Mouse (Mus musculus): Measurements from ENCODE around the gene Notch1. TPM values are rescaled to one million over a fixed set of nuclear protein-coding genes. Genes with fewer than 3 reads are reported as not detected.

The Notch1 gene
- polyA plus RNA-seq, 1 experiment from 2014 or later: 66.8 TPM

DNA sequence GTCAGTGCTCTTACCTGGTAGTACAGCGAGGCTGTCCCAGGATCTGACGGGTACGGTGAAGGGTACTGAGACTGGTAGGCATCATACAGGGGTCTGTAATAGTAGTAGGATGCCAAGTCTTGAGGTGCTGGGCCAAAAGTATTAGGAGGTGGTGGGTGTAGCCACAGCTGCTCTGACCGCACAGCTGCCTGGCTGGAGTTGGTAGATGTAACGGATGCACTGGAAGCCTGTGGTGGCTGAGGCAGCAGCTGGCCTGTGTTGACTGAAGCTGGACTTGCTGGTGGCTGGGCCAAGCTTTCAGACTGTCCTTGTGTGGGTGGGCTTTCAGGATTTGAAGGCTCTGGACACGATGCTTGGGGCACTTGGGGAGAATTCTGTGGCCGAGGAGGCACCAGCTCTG lies 78.1 kb downstream of the Notch1 start:
- WGBS: 85% methylated on average over 7 of the region's 7 CpGs

DNA sequence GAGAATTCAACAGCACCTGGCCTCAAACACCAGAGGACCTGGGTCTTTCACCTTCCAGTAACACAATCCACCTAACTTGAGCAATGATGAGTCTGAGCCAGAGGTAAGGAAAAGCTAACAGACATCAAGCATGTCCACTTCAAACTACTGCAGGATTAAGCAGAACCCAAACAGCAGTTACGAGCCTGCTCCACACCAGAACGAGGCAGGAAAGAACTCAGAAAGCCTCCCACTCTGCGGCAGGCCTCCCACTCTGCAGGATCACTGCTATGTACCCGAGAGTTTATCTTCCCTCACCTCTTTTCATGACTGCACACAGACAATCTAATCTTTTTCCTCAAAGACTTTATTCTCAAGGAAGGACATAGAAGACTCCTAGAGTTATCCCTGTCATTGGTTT lies 79.2 kb downstream of the Notch1 start:
- peaks cover 11% of the 10 kb centered on the region for H3K36me3 ChIP-seq (ENCODE audit: control insufficient read depth, insufficient read depth, low read length)
- no peaks in the 10 kb centered on the region for H3K9me3 ChIP-seq (ENCODE audit: control insufficient read depth, low read length)
- ATAC-seq (ENCODE audit: low FRiP score): no peak
- no peaks in the 10 kb centered on the region for H3K27me3 ChIP-seq (ENCODE audit: control insufficient read depth, insufficient read depth, low read length)
- H3K4me3 ChIP-seq (ENCODE audit: low read depth, low read length): no peak overlapping the region
- H3K4me1 ChIP-seq (replicated peaks; ENCODE audit: control insufficient read depth, insufficient read depth, low read length): no peaks in the 10 kb centered on the region
- no peak overlapping the region for H3K27ac ChIP-seq (ENCODE audit: low read depth, low read length)
- 89% methylated on average over 4 of the region's 4 CpGs for WGBS
- no peak overlapping the region for H3K9ac ChIP-seq (ENCODE audit: low read depth, low read length)
- H3K4me2 ChIP-seq (replicated peaks; ENCODE audit: low read depth, low read length): no peak overlapping the region
- no peak for DNase-seq (ENCODE audit: low spot score)

More for the DNA sequence above, 78.1 kb downstream of the Notch1 start:
- Histone ChIP-seq H3K27me3 (ENCODE audit: control insufficient read depth, insufficient read depth, low read length) (no peaks in the 10 kb centered on the region), H3K4me2 (replicated peaks; ENCODE audit: low read depth, low read length) (no peak overlapping the region), H3K4me3 (ENCODE audit: low read depth, low read length) (no peak overlapping the region), H3K4me1 (replicated peaks; ENCODE audit: control insufficient read depth, insufficient read depth, low read length) (no peaks in the 10 kb centered on the region; the same call in 1 of the 2 replicates), H3K36me3 (ENCODE audit: control insufficient read depth, insufficient read depth, low read length) (peaks cover 11% of the 10 kb centered on the region), H3K27ac (ENCODE audit: low read depth, low read length) (no peak overlapping the region), H3K9ac (ENCODE audit: low read depth, low read length) (no peak overlapping the region), H3K9me3 (ENCODE audit: control insufficient read depth, low read length) (no peaks in the 10 kb centered on the region)
- ATAC-seq (ENCODE audit: low FRiP score) (no peak), DNase-seq (ENCODE audit: low spot score) (no peak)

DNA sequence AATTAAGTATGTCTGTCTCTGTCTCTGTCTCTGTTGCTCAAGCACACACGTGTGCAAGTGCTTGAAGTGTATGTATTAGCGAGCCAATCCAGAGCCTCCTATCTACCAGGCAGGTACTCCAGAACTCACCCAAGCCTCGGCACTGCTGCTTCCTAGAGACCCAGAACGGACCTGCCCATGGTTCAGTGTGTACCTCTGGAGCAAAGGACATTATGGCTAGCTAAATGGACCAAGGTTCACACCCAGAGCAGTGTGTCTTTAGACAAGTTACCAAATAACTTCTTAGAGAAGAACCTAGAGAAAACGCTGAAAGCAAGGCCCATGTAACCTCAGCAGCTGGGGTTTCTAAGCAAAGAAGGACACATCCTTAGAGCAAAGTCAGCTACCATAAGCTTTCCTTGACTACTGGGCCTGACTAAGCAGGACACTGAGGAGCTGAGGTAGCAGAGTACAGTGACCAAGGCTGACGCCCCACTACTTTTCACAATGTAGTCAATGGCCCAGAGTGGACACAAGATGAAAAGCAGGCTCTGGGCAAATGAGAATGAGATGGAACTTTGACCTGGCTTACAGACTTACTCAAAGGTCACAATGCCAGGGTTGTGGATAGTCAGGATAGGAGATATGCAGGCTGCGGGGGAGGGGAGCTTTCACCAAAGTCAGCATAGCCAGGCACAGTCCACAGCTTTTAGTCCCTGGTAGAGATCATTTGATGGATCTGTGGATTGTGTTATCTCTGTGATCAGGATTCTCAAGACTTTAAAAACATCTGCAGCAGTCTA lies 81.5 kb downstream of the Notch1 start:
- no peak for ATAC-seq (ENCODE audit: low FRiP score)
- no peak overlapping the region for H3K4me3 ChIP-seq (ENCODE audit: low read depth, low read length)
- no peak overlapping the region for H3K4me2 ChIP-seq (replicated peaks; ENCODE audit: low read depth, low read length)
- no peak overlapping the region for H3K27ac ChIP-seq (ENCODE audit: low read depth, low read length)
- H3K27me3 ChIP-seq (ENCODE audit: control insufficient read depth, insufficient read depth, low read length): no peaks in the 10 kb centered on the region
- H3K9ac ChIP-seq (ENCODE audit: low read depth, low read length): no peak overlapping the region
- H3K9me3 ChIP-seq (ENCODE audit: control insufficient read depth, low read length): no peaks in the 10 kb centered on the region
- no peak for DNase-seq (ENCODE audit: low spot score)
- H3K4me1 ChIP-seq (replicated peaks; ENCODE audit: control insufficient read depth, insufficient read depth, low read length): no peaks in the 10 kb centered on the region
- 89% methylated on average over 7 of the region's 7 CpGs for WGBS
- H3K36me3 ChIP-seq (ENCODE audit: control insufficient read depth, insufficient read depth, low read length): peaks cover 9% of the 10 kb centered on the region; the same call in 1 of the 2 replicates

DNA sequence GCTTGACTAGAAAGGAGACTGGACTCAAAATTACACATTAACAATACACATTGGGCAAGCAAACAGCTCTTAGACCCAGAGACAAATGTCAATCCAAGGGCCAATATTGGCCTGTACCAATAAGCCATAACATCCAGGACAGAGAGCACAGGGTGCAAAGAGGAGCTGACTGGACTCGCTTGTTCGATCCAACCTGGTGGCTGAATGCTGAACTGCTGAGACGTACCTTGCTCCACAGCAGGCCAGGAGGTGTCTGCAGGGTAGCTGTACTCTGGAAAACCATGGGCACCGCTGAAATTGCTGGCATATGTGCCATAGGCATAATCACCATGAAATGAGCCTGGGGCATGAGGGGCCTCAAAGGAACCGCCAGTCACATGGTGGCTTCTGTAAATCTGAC lies 86.6 kb downstream of the Notch1 start:
- Histone ChIP-seq H3K4me3 (ENCODE audit: low read depth, low read length) (no peak overlapping the region), H3K4me2 (replicated peaks; ENCODE audit: low read depth, low read length) (no peak overlapping the region), H3K9ac (ENCODE audit: low read depth, low read length) (no peak overlapping the region), H3K4me1 (replicated peaks; ENCODE audit: control insufficient read depth, insufficient read depth, low read length) (no peaks in the 10 kb centered on the region), H3K36me3 (ENCODE audit: control insufficient read depth, insufficient read depth, low read length) (peaks cover 30% of the 10 kb centered on the region), H3K9me3 (ENCODE audit: control insufficient read depth, low read length) (no peaks in the 10 kb centered on the region), H3K27ac (ENCODE audit: low read depth, low read length) (no peak overlapping the region), H3K27me3 (ENCODE audit: control insufficient read depth, insufficient read depth, low read length) (no peaks in the 10 kb centered on the region)
- 93% methylated on average over 5 of the region's 5 CpGs for WGBS
- DNase-seq (ENCODE audit: low spot score) (no peak), ATAC-seq (ENCODE audit: low FRiP score) (no peak)

DNA sequence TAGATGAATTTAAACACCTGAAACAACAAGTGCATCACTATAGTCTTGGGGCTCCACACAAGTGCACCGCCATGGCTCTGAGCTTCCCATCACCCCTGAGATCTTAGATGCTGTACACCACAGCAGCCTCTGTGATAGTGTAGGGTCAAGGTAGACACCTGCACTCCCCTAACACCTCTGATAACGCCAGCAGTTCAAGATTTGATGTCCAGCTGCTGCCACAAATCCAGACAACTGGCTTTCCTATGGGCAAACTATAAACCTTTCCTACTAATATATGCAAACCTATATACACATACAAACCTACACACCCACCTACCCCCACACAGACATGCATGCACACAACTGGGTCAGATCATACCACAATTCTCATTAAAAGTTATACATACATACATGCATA lies 91.9 kb downstream of the Notch1 start:
- DNase-seq (ENCODE audit: low spot score) (no peak), ATAC-seq (ENCODE audit: low FRiP score) (no peak)
- H3K27ac ChIP-seq (ENCODE audit: low read depth, low read length): no peak overlapping the region
- peaks cover 39% of the 10 kb centered on the region for H3K36me3 ChIP-seq (ENCODE audit: control insufficient read depth, insufficient read depth, low read length)
- no peaks in the 10 kb centered on the region for H3K4me1 ChIP-seq (replicated peaks; ENCODE audit: control insufficient read depth, insufficient read depth, low read length)
- no peak overlapping the region for H3K9ac ChIP-seq (ENCODE audit: low read depth, low read length)
- WGBS: 93% methylated on average over 2 of the region's 2 CpGs
- H3K27me3 ChIP-seq (ENCODE audit: control insufficient read depth, insufficient read depth, low read length): no peaks in the 10 kb centered on the region
- H3K4me2 ChIP-seq (replicated peaks; ENCODE audit: low read depth, low read length): no peak overlapping the region
- no peak overlapping the region for H3K4me3 ChIP-seq (ENCODE audit: low read depth, low read length)
- no peaks in the 10 kb centered on the region for H3K9me3 ChIP-seq (ENCODE audit: control insufficient read depth, low read length)

DNA sequence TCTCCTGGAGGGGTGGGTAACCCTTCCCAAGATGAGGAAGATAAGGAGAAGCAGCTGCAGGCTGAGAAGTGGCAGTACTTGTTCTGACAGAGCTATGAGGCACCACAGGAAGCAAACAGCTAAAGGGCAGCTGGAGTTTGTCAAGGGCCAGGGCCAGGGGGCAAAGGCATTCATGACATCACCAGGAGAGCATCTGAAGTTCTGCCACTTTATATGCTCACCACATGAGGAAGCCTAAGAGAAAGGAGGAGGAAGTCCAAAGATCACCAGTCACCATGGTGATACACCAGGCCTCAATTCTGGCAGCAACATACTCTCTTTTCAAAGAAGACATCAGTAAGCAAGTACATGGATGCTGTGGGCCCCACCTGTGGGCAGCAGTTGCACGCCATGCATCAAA lies 93.4 kb downstream of the Notch1 start:
- 96% methylated on average over 1 of the region's 1 CpGs for WGBS
- no peak for DNase-seq (ENCODE audit: low spot score)
- no peak overlapping the region for H3K4me3 ChIP-seq (ENCODE audit: low read depth, low read length)
- H3K36me3 ChIP-seq (ENCODE audit: control insufficient read depth, insufficient read depth, low read length): peaks cover 35% of the 10 kb centered on the region
- H3K9ac ChIP-seq (ENCODE audit: low read depth, low read length): no peak overlapping the region
- no peaks in the 10 kb centered on the region for H3K27me3 ChIP-seq (ENCODE audit: control insufficient read depth, insufficient read depth, low read length)
- H3K4me2 ChIP-seq (replicated peaks; ENCODE audit: low read depth, low read length): no peak overlapping the region
- no peaks in the 10 kb centered on the region for H3K9me3 ChIP-seq (ENCODE audit: control insufficient read depth, low read length)
- no peak overlapping the region for H3K27ac ChIP-seq (ENCODE audit: low read depth, low read length)
- ATAC-seq (ENCODE audit: low FRiP score): no peak
- no peaks in the 10 kb centered on the region for H3K4me1 ChIP-seq (replicated peaks; ENCODE audit: control insufficient read depth, insufficient read depth, low read length)

DNA sequence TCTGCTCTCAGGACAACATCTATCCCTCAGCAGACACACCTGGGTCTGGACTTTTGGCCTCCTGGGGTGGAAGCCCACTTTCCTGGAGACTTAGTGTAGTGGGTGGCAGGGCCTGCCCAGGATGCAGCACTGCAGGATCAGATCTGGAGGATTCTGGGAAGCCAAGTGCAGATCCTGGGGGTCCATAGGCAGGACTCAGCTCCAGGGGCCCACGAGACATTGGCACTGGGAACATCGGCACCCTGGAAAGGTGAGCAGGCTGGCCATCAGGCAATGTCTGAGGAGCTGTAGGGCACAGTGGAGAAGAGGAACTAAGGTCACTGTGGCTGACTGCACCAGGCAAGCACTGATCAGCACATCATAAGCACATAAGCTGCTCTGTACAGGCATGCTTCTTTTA lies 94.5 kb downstream of the Notch1 start:
- Histone ChIP-seq H3K4me2 (replicated peaks; ENCODE audit: low read depth, low read length) (no peak overlapping the region), H3K36me3 (ENCODE audit: control insufficient read depth, insufficient read depth, low read length) (peaks cover 27% of the 10 kb centered on the region), H3K27ac (ENCODE audit: low read depth, low read length) (no peak overlapping the region), H3K4me1 (replicated peaks; ENCODE audit: control insufficient read depth, insufficient read depth, low read length) (no peaks in the 10 kb centered on the region), H3K27me3 (ENCODE audit: control insufficient read depth, insufficient read depth, low read length) (no peaks in the 10 kb centered on the region), H3K4me3 (ENCODE audit: low read depth, low read length) (no peak overlapping the region), H3K9ac (ENCODE audit: low read depth, low read length) (no peak overlapping the region), H3K9me3 (ENCODE audit: control insufficient read depth, low read length) (no peaks in the 10 kb centered on the region)
- WGBS: 87% methylated on average over 2 of the region's 2 CpGs
- DNase-seq (ENCODE audit: low spot score) (no peak), ATAC-seq (ENCODE audit: low FRiP score) (no peak)

DNA sequence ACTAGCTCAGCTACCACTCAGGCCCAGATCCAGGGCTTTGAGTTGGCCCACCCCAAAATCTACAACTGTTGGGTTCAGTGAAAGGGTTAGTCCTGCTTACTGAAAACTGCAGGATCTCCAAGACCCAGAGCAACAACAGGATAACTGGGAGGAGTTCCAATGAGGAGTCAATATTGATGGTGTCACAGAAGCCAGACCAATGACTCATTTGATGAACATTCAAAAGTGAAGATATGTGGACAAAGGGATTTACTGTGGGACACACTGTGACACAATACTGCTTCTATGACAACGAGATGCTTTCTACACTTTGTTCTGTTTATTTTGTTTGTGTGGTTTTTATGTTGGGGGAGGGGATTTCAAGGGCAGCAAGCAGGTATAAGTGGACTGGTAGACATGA lies 98.3 kb downstream of the Notch1 start:
- WGBS: 88% methylated on average over 1 of the region's 1 CpGs
- ATAC-seq (ENCODE audit: low FRiP score): no peak
- H3K36me3 ChIP-seq (ENCODE audit: control insufficient read depth, insufficient read depth, low read length): peaks cover 13% of the 10 kb centered on the region
- H3K9ac ChIP-seq (ENCODE audit: low read depth, low read length): no peak overlapping the region
- H3K27me3 ChIP-seq (ENCODE audit: control insufficient read depth, insufficient read depth, low read length): no peaks in the 10 kb centered on the region
- H3K4me3 ChIP-seq (ENCODE audit: low read depth, low read length): no peak overlapping the region
- no peaks in the 10 kb centered on the region for H3K9me3 ChIP-seq (ENCODE audit: control insufficient read depth, low read length)
- H3K27ac ChIP-seq (ENCODE audit: low read depth, low read length): no peak overlapping the region
- H3K4me1 ChIP-seq (replicated peaks; ENCODE audit: control insufficient read depth, insufficient read depth, low read length): no peaks in the 10 kb centered on the region
- H3K4me2 ChIP-seq (replicated peaks; ENCODE audit: low read depth, low read length): no peak overlapping the region
- DNase-seq (ENCODE audit: low spot score): no peak

DNA sequence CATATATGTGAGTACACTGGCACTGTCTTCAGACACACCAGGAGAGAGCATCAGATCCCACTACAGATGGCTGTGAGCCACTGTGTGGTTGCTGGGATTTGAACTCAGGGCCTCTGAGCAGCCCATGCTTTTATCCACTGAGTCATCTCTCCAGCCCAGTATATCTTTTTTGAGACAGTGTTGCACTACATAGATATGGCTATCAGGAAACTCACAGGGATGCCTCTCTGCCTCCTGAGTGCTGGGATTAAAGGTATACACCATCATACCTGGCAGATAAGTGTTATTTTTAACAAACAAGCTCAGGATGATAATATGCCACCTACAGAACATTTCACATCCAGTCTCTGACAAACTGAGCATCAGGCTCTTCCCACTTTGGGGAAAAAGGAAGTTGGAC lies 99.4 kb downstream of the Notch1 start:
- Histone ChIP-seq H3K9me3 (ENCODE audit: control insufficient read depth, low read length) (no peaks in the 10 kb centered on the region), H3K4me2 (replicated peaks; ENCODE audit: low read depth, low read length) (no peak overlapping the region), H3K9ac (ENCODE audit: low read depth, low read length) (no peak overlapping the region), H3K27ac (ENCODE audit: low read depth, low read length) (no peak overlapping the region), H3K4me1 (replicated peaks; ENCODE audit: control insufficient read depth, insufficient read depth, low read length) (no peaks in the 10 kb centered on the region), H3K36me3 (ENCODE audit: control insufficient read depth, insufficient read depth, low read length) (peaks cover 11% of the 10 kb centered on the region), H3K4me3 (ENCODE audit: low read depth, low read length) (no peak overlapping the region), H3K27me3 (ENCODE audit: control insufficient read depth, insufficient read depth, low read length) (no peaks in the 10 kb centered on the region)
- ATAC-seq (ENCODE audit: low FRiP score) (no peak), DNase-seq (ENCODE audit: low spot score) (no peak)

Data from hindbrain, embryonic 11.5 days (tissue).